In genomic region chr9:101510807-101511206, GRCm38 (mm10) we compare ENCODE assay signal across 21 mouse cellular contexts.
DNase-seq lines count a peak whose midpoint lies in the region; ATAC-seq and TF ChIP-seq lines count a peak whose summit lies in the region.
"Had no signal": no experiment of that assay in that cellular context is flagged by ENCODE, and none has a peak within 500 bp of the region (broad histone marks: within the 10 kb centered on the region; RNA-seq: fewer than 3 reads in every experiment).

No protein-coding gene starts in this region.

- H3K4me1 ChIP-seq in hindbrain, embryonic 14.5 days (replicated peaks; ENCODE audit: control insufficient read depth, insufficient read depth, low read length) = no peaks in the 10 kb centered on the region
- H3K4me1 ChIP-seq in hindbrain, embryonic 11.5 days (replicated peaks; ENCODE audit: control insufficient read depth, insufficient read depth, low read length) = no peaks in the 10 kb centered on the region
- H3K4me1 ChIP-seq in neural tube, embryonic 15.5 days = 0 out of 2 replicates have a peak, but pooled peaks cover 12% of the 10 kb centered on the region
- H3K4me1 ChIP-seq in hindbrain, postnatal 0 days (ENCODE audit: insufficient read depth, low read length) = no peaks in the 10 kb centered on the region
- H3K4me1 ChIP-seq: embryonic facial prominence, embryonic 15.5 days; forebrain, embryonic 10.5 days; heart, embryonic 12.5 days had no signal

- H3K36me3 ChIP-seq in hindbrain, embryonic 14.5 days (replicated peaks; ENCODE audit: control insufficient read depth, insufficient read depth) = no peaks in the 10 kb centered on the region
- H3K36me3 ChIP-seq in hindbrain, embryonic 11.5 days (ENCODE audit: control insufficient read depth, insufficient read depth, low read length) = no peaks in the 10 kb centered on the region
- no peaks in the 10 kb centered on the region for H3K36me3 ChIP-seq in neural tube, embryonic 15.5 days
- no peaks in the 10 kb centered on the region for H3K36me3 ChIP-seq in hindbrain, postnatal 0 days (ENCODE audit: insufficient read depth, low read length)
- H3K36me3 ChIP-seq: embryonic facial prominence, embryonic 15.5 days; forebrain, embryonic 10.5 days; G1E; heart, embryonic 12.5 days; hindbrain, embryonic 15.5 days had no signal

- 55% methylated on average over 3 of the region's 3 CpGs for WGBS in hindbrain, embryonic 14.5 days
- WGBS in hindbrain, embryonic 11.5 days = 78% methylated on average over 3 of the region's 3 CpGs
- 57% methylated on average over 3 of the region's 3 CpGs for WGBS in neural tube, embryonic 15.5 days
- WGBS in hindbrain, postnatal 0 days = 62% methylated on average over 3 of the region's 3 CpGs

- DNase-seq in hindbrain, embryonic 14.5 days (ENCODE audit: low spot score) = no peak
- no peak for DNase-seq in hindbrain, embryonic 11.5 days (ENCODE audit: low spot score)
- no peak for DNase-seq in neural tube, embryonic 10.5 days (ENCODE audit: extremely low spot score, low spot score)
- peak; percentile 30 for DNase-seq in hindbrain, postnatal 0 days (ENCODE audit: low spot score)
- no peak for DNase-seq in right cerebral cortex, postnatal 4 days
- DNase-seq in kidney, adult 18-20 months = no peak
- DNase-seq: adrenal gland, postnatal 10 days; cerebellum, adult 2 months; cerebellum, postnatal 10 days; embryo, embryonic 11 days; gastrocnemius, adult 2 months; gastrocnemius, postnatal 25 days; kidney, adult 11 months had no signal

- no peak overlapping the region for H3K4me2 ChIP-seq in hindbrain, embryonic 14.5 days (replicated peaks)
- no peak overlapping the region for H3K4me2 ChIP-seq in hindbrain, embryonic 11.5 days (replicated peaks; ENCODE audit: low read depth, low read length)
- no peak overlapping the region for H3K4me2 ChIP-seq in neural tube, embryonic 15.5 days
- no peak overlapping the region for H3K4me2 ChIP-seq in hindbrain, postnatal 0 days (ENCODE audit: low read depth, low read length)
- H3K4me2 ChIP-seq: embryonic facial prominence, embryonic 15.5 days; heart, embryonic 12.5 days; hindbrain, embryonic 15.5 days had no signal

- TF ChIP-seq CTCF in hindbrain, postnatal 0 days (IDR thresholded peaks at IDR 0.05; ENCODE audit: low read depth) = no peak

- no peak overlapping the region for H3K9ac ChIP-seq in hindbrain, embryonic 14.5 days
- H3K9ac ChIP-seq in hindbrain, embryonic 11.5 days (ENCODE audit: low read depth, low read length) = no peak overlapping the region
- H3K9ac ChIP-seq in neural tube, embryonic 15.5 days (replicated peaks) = no peak overlapping the region
- no peak overlapping the region for H3K9ac ChIP-seq in hindbrain, postnatal 0 days (replicated peaks; ENCODE audit: low read length)
- H3K9ac ChIP-seq: embryonic facial prominence, embryonic 15.5 days; heart, embryonic 12.5 days; hindbrain, embryonic 15.5 days had no signal

- no peak overlapping the region for H3K4me3 ChIP-seq in hindbrain, embryonic 14.5 days (replicated peaks; ENCODE audit: low read length)
- no peak overlapping the region for H3K4me3 ChIP-seq in hindbrain, embryonic 11.5 days (ENCODE audit: low read depth, low read length)
- no peak overlapping the region for H3K4me3 ChIP-seq in neural tube, embryonic 15.5 days (replicated peaks)
- H3K4me3 ChIP-seq in hindbrain, postnatal 0 days (ENCODE audit: low read length) = no peak overlapping the region
- H3K4me3 ChIP-seq: embryonic facial prominence, embryonic 15.5 days; erythroblast, embryonic 14.5 days; forebrain, embryonic 10.5 days; gastrocnemius, adult 2 months; heart, embryonic 12.5 days; hindbrain, embryonic 15.5 days had no signal

- H3K27ac ChIP-seq in hindbrain, embryonic 14.5 days = 0 out of 2 replicates have a peak overlapping the region, but pooled peaks have one; percentile 16
- H3K27ac ChIP-seq in hindbrain, embryonic 11.5 days (ENCODE audit: low read depth, low read length) = no peak overlapping the region
- 0 out of 2 replicates have a peak overlapping the region, but pooled peaks have one; percentile 20 for H3K27ac ChIP-seq in neural tube, embryonic 15.5 days (replicated peaks)
- H3K27ac ChIP-seq in hindbrain, postnatal 0 days = no peak overlapping the region
- H3K27ac ChIP-seq: embryonic facial prominence, embryonic 15.5 days; forebrain, embryonic 10.5 days; gastrocnemius, adult 2 months; hindbrain, embryonic 15.5 days had no signal

- no peaks in the 10 kb centered on the region for H3K9me3 ChIP-seq in hindbrain, embryonic 14.5 days (ENCODE audit: control insufficient read depth, low read length)
- H3K9me3 ChIP-seq in hindbrain, embryonic 11.5 days (ENCODE audit: control insufficient read depth, low read length) = no peaks in the 10 kb centered on the region
- no peaks in the 10 kb centered on the region for H3K9me3 ChIP-seq in neural tube, embryonic 15.5 days (replicated peaks)
- no peaks in the 10 kb centered on the region for H3K9me3 ChIP-seq in hindbrain, postnatal 0 days (ENCODE audit: low read length)
- H3K9me3 ChIP-seq: embryonic facial prominence, embryonic 15.5 days; forebrain, embryonic 10.5 days; hindbrain, embryonic 15.5 days had no signal

- no peak for ATAC-seq in hindbrain, embryonic 14.5 days (ENCODE audit: low FRiP score)
- no peak for ATAC-seq in hindbrain, embryonic 11.5 days (ENCODE audit: low FRiP score)
- ATAC-seq in neural tube, embryonic 15.5 days (ENCODE audit: low FRiP score) = no peak
- ATAC-seq in hindbrain, postnatal 0 days = peak; percentile 61; the same call in 1 of the 2 replicates
- ATAC-seq: CD4-positive, CD25-positive, alpha-beta regulatory T cell, adult 4 months had no signal

- H3K27me3 ChIP-seq in hindbrain, embryonic 14.5 days (ENCODE audit: control insufficient read depth, insufficient read depth, low read length) = no peaks in the 10 kb centered on the region
- H3K27me3 ChIP-seq in hindbrain, embryonic 11.5 days (ENCODE audit: control insufficient read depth, insufficient read depth, low read length) = no peaks in the 10 kb centered on the region
- no peaks in the 10 kb centered on the region for H3K27me3 ChIP-seq in neural tube, embryonic 15.5 days (replicated peaks)
- H3K27me3 ChIP-seq in hindbrain, postnatal 0 days (ENCODE audit: insufficient read depth, low read length) = no peaks in the 10 kb centered on the region
- H3K27me3 ChIP-seq: embryonic facial prominence, embryonic 15.5 days; heart, embryonic 12.5 days; hindbrain, embryonic 15.5 days had no signal

Comparison
In these comparisons a context has a peak if more than half of its experiments do, and no peak if none do; other contexts are left out.
1. H3K27ac ChIP-seq: peak in hindbrain, embryonic 14.5 days (single experiment) and neural tube, embryonic 15.5 days (single experiment); none in hindbrain, embryonic 11.5 days (single experiment) and hindbrain, postnatal 0 days (single experiment).